Mouse (Mus musculus) kidney, postnatal 10 days (tissue): ENCODE results near the gene Rbm20.
A peak's percentile ranks its signal among the peaks of the same experiment; 100 is the strongest.

Source experiments
- DNase-seq: peaks from one replicate; pipeline ENCODE4 v3.0.0; 2021; ENCODE audit warnings: mixed read lengths

The Rbm20 gene

DNA sequence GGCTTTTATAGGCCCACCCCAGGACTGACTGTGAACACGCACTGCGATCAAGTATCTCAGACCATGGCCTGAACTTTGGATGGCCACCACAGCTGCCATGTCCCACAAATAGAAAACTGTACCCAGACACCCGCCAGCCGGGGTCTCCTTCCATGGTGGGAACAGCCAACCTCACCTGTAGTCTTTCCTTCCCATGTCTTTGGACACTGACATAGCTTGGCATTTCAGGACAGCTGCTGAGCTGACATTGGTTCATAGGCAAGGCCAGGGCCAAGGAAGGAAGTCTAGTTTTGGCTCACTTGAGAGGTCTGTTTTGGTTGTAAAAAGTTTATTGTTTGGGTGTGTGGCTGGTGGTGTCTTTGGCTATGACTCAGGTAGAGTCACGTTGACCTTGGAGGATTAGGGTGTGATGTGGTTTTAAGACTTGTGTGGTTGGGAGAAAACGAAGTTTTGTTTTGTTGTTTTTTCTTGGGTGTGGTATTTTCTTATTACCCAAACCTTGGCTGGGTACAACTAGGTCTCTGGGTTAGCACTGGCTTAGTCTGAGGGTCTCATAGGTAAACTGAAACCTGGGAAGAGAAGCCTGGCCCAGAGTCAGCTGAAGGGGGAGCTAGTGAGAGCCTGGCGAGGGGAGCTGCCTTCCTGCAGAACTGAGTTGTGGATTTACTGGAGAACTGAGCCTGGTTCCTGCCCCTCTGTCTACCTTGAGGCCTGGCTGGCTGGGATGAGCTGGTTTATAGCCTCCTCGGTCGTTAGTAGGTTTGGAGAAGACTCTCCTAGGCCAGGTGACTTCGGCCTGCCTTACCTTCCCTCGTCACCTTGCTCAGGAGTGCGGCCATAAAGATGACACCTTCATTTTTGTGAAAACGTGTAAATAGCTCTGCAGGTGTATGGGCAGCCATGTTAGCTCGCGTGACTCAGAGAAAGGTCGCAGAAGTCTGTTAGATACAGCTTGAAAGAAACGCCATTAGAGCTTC is 83.3 kb downstream of the Rbm20 start:
- DNase-seq, result no peak

DNA sequence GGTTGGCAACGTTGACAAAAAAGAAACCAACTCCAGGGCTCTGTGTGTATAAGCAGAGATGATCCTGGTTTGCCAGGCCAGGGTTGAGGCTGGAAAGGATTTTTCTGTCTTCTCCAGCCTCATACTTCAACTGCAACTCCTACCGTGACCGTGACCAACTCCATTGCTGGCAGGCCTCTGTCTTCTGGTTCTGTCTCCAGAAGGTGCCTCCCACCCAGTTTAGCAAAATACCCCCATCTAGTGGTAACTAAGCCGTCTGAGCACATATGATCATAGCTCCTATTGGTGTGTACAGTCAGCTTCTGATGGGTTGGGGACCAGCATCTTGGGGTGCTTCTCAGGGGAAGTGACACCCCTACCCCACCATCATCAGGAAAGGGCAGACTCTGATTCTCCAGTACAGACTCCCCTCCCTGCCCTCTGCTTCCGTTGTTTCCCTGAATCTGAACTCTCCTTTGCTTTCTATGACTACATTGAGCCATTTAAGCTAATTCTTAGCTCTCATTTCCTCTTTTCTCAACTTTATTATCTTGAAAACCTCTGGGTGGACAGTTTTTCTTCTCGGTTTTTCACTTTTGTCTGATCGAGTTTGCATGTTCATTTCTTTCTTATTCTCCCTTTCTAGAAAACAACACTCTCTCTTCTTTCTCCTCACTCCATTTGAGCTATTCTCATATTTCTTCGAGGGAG is 85.8 kb downstream of the Rbm20 start:
- peak; percentile 34 for DNase-seq

DNA sequence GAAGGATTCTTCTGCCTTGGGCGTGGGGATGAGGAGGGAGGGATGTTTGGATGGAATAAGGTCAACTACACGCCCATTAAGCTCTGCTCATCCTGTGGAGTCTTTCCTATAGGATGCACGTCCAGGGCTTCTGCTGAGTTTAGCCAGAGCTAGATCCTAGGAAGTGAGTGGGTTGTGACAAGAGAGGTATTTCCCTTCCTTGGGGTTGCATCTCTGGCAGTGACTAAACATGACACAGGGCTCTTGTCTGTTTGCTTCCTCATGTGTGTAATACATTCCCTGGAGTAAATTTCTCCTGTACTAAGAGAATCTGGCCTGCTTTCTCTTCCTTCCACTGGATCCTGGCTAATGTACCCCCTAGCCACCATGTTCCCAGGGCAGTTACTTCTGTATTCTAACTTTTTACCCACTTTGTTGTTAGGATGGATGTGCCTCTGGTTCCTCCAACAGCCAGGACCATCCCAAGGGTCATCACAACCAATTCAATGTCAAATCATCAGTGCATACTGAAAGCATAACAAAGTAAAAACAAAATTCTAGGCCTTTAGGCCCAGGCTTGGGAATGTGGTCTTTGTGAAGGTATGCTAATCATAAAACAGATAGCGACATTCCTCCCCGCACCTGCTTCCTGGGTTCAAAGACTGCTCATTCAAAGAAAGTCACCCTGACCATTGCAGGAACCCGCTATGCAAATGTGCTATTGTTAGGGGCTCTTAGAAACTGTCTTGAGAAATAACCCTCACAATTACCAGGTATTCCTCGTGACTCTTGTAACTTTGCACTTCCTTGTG is 87.8 kb downstream of the Rbm20 start:
- no peak for DNase-seq

DNA sequence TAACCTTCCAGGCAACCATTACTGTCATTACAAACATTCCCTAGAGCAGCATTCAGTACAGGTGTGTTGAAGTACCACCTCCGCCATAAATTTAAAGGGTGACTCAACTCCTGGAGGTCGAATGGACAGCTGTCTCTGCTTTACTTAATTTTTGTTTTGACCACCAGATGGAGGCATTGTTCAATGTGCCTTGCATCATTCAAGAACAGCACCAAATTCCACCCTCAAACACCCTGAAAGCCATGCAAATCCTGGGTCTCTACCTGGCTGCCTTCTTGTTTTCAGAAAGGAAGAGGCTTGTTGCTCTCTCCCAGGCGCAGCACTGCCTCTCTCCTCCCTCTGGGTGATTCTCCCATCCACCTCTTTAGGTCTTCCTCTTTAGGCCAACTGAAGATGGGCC is 91.4 kb downstream of the Rbm20 start:
- peak; percentile 39 for DNase-seq

DNA sequence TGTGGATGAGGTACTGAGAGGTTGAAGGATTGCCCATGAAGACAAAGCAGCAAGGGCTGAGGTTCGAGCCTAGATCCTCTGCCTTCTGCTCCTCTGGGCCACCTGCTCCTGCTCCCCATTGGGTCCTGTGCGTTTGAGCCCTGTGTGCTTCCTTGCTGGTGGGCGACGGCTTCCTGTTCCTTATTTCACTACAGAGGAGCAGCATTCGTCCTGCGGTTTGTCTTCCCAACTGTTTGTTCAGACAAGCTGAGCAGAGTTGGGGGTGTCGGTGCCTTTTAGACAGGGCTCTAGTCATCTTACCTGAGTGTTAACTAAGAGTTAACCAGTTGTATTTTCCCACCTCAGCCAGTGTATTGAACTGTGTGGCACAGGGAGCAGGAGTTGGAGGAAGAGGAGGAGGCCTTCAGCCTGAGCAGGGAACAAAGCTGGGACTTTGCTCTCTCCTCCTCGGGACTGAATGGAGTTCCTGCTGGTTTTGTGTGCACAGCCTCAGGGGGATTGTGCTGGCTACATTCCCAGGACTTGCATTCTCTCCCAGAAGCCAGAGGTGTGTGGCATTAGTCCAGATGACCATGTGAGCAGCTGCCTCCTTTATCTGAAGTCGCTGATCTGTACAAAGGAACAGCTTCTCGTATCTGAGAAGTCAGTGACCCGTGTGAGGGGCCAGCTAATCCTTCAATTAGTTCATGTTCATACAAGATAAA is 97.0 kb downstream of the Rbm20 start:
- DNase-seq, result peak; percentile 90

DNA sequence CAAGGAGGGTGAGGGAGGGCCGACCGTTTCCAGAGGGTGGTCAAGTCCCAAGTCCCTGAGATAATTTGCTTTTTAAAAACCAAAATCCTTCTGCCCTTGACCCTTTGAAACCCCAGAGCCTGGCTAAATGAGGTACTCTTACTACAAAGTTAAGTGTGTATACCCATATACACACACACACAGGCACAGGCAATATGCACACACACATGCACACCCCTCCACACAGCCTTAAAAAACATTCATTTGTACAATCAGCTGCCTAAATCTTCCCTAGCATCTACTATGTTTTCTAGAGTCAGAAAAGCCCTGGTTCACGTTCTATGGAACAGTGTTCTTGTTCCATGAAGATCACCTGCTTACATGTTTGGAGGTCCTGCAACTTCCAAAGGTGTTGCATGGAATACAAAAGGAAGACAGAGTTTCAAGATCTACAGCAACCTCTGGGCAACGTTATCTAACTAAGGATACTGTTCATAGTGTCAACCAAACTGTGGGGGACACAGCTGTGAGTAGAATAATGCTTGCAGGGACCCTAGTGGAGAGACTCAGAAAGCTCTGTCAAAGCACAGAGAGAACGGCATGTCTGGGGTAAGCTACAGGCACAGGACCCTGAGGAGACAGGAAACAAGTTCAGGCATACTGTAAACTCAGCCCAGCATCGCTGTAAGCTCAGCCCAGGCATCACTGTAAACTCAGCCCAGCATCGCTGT is 97.7 kb downstream of the Rbm20 start:
- no peak for DNase-seq

DNA sequence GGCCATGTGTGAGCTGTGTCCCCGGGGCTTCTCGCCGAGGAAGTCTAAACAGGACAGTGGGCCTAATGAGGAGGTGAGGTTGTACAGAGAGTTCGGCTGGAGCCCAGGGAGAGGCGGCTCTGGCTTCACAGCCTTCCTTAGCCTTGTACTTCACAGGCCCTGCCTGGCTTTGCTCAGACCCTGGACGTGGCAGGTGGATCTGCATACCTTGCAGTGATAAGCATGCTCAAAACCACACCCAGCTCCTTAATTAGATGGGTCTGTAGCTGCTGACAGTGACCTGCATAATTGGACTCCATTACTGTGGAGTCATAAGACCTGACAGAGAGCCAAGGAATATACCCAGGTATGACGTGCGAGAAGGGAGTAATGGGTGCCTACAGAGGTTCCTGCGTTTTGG is 102.3 kb downstream of the Rbm20 start:
- no peak for DNase-seq

DNA sequence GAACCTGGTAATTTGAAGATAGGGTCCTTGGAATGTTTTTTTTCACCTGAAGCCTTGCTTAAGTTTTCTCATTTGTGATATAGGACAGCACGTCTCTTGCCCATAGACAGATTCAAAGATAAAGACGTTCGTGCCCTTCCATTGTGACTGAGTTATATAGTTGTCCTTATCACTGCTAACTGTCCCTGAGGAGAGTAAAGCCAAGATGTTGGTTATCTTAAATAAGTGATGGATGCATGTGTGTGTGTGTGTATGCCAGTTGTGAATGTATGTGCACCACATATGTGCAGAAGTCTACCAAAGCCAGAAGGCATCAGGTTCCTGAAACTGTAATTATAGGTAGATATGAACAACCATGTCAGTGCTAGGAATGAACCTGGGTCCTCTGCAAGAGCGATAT is 102.7 kb downstream of the Rbm20 start:
- DNase-seq, result no peak

DNA sequence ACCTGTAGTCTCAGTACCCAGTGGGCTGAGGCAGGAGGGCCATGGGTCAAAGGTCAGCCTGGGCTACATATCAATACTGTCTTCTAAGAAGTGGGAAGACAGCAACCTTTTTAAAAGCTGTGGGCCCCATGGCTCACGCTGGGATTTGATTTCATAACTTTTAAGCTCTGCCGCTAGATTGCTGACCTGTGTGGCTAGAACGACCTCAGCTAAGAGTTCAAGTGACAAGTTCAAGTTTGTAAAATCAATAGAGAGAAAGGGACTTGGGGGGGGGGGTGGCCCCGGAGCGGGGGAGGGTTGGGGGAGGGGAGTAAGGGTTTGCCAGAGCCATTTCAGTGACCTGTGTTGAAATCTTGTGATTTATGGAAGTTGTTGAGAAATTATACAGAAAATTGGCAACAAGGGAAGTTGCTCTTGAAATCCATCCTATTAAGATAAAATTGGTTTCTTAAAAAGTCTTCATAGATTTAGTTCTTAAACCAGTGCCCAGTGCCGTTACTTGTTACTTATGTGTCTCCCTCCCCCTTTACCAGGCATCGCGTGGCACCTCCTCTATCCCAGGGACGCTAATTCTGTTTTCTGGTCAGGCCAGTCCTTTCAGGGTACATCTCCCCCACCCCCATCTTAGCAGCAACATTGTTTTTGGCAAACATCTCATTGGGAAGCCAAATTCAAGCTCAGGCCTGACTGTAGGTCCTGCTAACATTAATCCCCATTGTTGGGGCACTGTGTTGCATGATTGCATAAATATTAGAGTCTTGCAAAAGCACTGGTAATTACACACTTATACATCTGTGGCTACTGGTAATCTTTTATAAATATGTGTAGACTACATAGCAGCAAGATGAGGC is 103.9 kb downstream of the Rbm20 start:
- DNase-seq, result peak; percentile 25

DNA sequence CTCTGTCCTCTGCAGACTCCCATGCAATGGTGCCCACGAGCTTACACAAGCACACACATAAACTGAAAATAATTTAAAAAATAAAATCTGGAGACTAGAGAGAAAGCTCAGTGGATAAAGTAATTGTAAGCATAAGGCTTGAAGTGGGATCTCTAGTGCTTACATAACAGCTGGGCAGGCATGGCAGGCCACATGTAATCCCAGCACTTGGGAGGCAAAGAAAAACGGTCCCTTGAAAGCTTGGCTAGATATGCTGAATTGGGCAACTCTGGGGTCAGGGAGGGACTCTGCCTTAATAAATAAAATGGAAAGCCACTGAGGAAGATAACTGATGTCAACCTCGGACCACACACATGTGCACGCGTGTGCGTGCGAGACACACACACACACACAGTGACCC is 104.7 kb downstream of the Rbm20 start:
- no peak for DNase-seq

DNA sequence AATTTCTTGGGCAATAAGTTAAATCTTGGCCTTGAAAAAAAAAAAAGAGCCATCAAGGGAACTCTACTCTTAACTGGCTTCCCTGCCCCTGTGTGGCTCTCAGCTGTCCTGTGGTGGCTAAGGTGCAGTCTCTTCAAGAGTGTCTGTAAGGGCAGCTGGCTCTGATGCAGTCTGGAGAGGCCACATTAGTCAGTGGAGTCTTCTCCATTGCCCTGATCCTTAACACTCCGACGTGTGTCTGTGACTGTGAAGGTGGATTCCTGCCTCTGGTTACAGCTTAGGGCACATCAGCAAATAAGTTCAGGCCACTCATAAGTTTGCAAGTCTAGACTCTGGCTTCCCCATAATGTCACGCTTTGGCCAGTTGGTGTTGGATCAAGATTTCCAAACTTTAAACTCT is 108.2 kb downstream of the Rbm20 start:
- no peak for DNase-seq

DNA sequence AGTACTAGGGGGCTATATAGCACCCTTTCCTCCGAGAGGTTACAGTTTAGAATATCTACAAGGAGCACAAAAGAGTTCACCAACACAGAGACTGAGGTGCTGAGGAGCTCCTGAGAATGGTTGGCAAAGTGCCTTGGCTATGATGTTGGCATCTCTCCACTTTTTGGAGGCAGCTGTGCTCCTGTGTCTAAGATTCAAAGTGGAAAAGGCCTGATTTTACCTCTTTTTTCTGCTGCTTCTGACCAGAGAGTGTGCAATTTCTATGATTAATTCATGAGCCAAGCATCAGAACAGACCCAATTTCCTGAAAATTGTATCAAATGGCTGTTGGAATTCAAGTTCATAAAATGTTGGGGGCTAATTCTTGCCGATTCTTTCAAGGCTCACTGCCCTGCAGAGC is 109.1 kb downstream of the Rbm20 start:
- DNase-seq, result no peak

DNA sequence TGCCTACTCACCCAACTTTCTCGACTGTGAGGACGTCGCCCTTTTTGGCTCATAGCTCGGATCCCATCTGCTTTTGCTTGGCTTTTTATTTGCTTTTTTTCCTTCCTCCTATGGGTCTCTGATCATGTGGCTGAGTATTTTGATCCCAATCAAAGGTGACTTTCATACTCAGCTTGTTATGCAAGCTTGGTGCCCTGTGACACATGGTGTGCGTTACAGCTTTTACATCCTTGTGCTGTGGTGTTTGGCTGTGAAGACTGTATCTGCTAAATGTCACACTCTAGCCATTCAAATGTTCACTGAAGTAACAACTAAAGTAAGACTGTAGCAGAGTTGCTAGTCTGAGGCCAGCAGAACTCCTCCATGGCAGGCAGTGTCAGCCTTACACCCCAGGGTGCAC is 109.7 kb downstream of the Rbm20 start:
- no peak for DNase-seq

DNA sequence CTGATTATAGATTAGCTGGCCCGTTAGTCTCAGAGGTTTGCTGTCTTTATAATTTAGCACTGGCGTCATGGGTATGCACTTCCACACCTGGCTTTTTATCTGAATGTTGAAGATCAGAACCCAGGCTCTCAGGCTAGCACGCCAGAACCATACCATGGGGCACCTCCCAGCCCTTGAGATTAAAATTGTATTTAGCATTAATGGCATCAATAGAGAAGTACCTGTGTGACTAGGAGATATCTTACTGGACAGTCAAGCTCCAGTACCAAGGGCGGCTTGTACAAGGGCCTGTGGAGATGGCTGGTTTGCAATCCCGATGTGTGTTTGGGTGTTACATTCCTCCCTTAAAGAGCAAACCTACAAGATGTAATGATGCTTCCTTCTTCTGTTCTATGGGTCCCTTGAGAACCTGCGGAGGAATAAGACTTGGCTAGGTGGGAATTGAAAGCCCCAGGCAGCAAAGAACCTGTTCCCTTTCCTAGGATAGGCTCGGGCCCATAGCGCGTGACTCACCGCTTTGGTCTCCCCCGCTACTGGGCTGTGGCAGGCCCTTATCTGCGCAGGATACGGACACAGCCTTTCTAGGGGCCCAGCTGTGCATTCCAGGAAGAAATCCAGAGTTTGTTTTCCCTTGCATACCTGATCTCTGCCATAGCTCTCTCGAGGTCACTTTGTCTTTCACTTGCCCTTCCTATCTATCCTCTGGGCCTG is 111.7 kb downstream of the Rbm20 start:
- no peak for DNase-seq

DNA sequence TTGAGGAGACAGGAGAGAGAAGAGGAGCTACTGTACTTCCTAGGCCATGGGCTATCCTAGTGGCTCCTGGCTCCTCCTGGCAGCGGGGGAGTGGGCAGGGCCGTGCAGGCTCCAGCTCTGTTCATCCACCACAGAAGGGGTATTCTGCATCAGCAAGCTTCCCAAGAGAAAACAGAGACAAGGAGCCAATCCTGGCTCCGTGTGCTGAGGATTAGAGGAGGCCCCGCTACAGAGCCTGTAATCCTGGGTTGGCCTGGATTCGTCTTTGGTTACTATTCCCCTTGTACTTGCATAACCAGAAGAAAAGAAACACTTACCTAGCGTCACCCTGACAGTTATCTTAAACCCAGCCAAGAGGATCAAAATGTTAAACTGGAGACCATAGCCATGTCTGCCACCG is 112.5 kb downstream of the Rbm20 start:
- DNase-seq, result no peak

DNA sequence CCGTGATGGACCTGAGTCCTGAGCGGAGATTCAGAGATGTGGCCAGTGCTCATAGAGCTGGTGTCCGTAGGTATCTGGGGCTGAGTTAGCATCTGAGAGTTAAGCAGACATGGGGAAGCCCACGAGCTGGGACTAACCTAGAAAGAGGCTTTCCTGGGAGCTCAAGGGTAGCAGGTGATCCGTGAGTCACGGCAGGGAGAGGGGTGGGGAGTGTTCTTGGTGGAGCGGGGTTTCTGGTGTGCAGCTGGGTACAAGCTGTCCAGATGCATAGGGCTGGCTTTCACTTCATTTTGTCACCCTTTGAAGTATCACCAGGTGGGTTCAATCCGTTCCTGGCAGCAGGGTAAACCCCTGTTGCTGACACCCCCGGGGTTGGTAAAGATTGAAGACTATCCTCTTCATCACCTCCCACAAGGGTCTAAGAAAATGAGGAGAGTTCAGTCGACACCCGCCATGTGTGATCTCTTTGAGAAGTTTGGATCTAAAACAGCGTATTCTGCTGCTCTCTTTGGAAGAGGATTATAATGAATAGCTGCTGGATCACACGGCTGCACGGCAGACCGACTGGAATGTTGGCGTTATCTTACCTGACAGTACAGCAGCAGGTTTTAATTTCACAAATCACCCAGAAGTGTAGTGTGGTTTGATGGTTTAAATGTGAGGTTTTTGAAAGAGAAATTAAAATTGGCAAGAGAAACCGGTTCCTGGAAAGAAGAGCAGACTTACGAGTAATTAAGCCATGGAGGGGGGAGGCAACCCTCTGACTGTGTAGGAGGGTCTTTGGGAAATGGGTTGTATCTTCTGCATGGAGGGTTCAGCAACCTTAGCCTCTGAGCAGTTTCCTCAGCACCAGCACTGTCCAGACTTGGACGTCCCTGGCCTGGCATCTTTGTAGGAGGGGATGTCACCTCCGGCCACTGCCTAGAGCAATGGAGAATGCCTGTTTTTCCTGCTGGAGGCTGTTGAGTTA is 114.9 kb downstream of the Rbm20 start:
- no peak for DNase-seq

DNA sequence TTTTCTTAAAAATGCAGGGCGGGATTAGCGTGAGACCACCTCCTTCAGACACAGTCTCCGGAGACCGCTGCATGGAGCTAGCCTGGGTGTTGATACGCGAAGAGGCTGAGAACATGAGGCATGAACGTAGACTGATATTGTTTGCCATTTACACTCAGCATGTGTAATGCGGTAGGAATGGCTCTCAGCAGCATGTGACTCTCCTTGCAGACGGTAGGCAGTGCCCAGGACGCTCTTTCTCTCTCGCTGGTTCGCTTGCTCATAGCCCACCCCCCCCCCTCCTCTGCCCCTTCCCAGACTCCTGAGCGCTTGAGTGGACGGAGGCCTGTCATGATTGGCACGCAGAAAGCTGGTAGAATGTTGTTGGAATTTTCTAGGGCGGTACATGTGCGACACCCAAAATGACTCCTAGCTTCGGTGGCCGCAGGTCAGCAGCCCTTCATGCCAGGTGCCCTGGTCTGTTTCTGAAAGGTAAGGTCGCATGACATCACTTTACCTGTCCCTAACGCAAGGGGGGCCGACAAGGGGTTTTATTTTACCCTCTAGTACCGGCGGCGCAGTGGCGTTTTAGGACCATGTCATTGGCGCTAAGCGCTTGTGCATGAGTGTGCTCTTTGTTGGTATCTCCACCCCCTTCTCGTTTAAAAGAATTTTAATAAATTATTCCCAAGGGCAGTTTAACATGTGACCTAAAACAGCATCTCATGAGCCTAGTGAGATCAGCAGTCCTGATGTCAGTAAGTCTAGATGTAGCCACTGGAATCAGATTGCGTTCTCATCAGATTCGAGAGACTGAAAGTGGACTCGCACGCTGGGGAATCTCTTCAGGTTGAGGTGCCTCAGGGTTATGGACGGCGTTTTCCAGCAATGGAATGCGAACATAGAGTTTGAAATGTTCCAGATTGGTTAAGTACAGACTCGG is 116.1 kb downstream of the Rbm20 start:
- no peak for DNase-seq
